Mouse (Mus musculus): ENCODE measurements at regions not wholly inside any gene's neighbourhood (a gene's known extent, or its start where the extent isn't known, plus 50 kb on each side); places are given as distances from the start of the nearest gene placed in this dataset.
"Not testable (repeated sequence)": the region's sequence is repeated elsewhere in the genome, so short reads cannot be mapped to it uniquely, and the experiment has no call there.

- Histone ChIP-seq H3K36me3 (ENCODE audit: control insufficient read depth, insufficient read depth, low read length) (no peaks in the 10 kb centered on the region), H3K4me3 (ENCODE audit: low read depth, low read length) (no peak overlapping the region), H3K9me3 (ENCODE audit: control insufficient read depth, low read length) (no peaks in the 10 kb centered on the region), H3K4me2 (no peak overlapping the region), H3K9ac (ENCODE audit: low read length) (no peak overlapping the region), H3K27ac (ENCODE audit: low read depth, low read length) (no peak overlapping the region), H3K27me3 (ENCODE audit: control insufficient read depth, insufficient read depth, low read length) (no peaks in the 10 kb centered on the region), H3K4me1 (ENCODE audit: control insufficient read depth, insufficient read depth, low read length) (no peaks in the 10 kb centered on the region)
- ATAC-seq (ENCODE audit: low FRiP score) (no peak), DNase-seq (ENCODE audit: low spot score, missing footprints) (no peak)
- 73% methylated on average over 3 of the region's 3 CpGs for WGBS
These were observed 278.4 kb upstream of the Irx1 start for GRCm38 (mm10) chr13:72241919-72242318.

DNA sequence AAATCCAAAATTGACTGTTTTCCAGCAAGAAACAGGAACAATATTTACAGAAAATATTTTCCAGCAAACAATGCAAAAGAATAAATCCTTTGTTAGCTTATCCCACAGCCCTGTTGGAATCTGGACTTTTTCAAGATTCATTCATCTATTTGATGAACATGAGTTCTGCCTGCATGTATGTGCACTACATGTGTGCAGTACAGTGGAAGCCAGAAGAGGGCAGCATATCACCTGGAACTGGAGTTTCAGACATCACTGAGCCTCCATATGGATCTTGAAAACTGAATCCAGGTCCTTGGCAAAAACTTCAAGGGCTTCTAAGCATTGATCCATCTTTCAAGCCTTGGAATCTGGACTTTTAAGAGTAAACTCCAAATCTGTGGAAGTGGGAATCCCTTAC lies 286.9 kb upstream of the Irx1 start:
- H3K27me3 ChIP-seq (ENCODE audit: control insufficient read depth, insufficient read depth, low read length): no peaks in the 10 kb centered on the region
- H3K4me1 ChIP-seq (ENCODE audit: control insufficient read depth, insufficient read depth, low read length): no peaks in the 10 kb centered on the region
- no peak overlapping the region for H3K4me3 ChIP-seq (ENCODE audit: low read depth, low read length)
- no peak for ATAC-seq (ENCODE audit: low FRiP score)
- H3K4me2 ChIP-seq: no peak overlapping the region
- no peaks in the 10 kb centered on the region for H3K36me3 ChIP-seq (ENCODE audit: control insufficient read depth, insufficient read depth, low read length)
- H3K9me3 ChIP-seq (ENCODE audit: control insufficient read depth, low read length): no peaks in the 10 kb centered on the region
- H3K9ac ChIP-seq (ENCODE audit: low read length): no peak overlapping the region
- H3K27ac ChIP-seq (ENCODE audit: low read depth, low read length): no peak overlapping the region
- no peak for DNase-seq (ENCODE audit: low spot score, missing footprints)

GRCm38 (mm10) chr13:72253242-72253641 lies 289.7 kb upstream of the Irx1 start:
- H3K27me3 ChIP-seq (ENCODE audit: control insufficient read depth, insufficient read depth, low read length); H3K36me3 ChIP-seq (ENCODE audit: control insufficient read depth, insufficient read depth, low read length); H3K27ac ChIP-seq (ENCODE audit: low read depth, low read length); H3K4me3 ChIP-seq (ENCODE audit: low read depth, low read length); ATAC-seq (ENCODE audit: low FRiP score); H3K9ac ChIP-seq (ENCODE audit: low read length); DNase-seq (ENCODE audit: low spot score, missing footprints); H3K9me3 ChIP-seq (ENCODE audit: control insufficient read depth, low read length); H3K4me2 ChIP-seq; H3K4me1 ChIP-seq (ENCODE audit: control insufficient read depth, insufficient read depth, low read length): not testable (repeated sequence)
- WGBS: 57% methylated on average over 12 of the region's 13 CpGs

DNA sequence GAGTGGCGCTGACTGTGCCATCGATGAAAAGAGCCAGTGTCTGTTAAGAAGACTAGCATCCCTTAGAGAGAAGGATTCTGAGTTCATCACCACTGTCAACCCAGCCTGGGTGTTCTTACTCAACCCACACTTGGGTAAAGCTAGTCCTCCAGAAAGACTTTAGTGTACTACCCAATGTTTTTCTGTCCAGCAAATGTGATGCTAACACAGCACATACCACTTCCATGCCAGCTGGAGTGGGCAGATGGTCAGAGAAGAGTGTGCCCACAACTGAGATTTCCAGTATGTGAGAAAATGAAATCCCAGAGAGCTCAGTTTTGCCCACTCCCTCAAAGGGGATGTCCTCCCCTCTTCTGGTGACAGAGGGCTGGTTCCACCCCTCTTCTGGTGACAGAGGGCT lies 295.3 kb upstream of the Irx1 start:
- H3K4me3 ChIP-seq (ENCODE audit: low read depth, low read length): no peak overlapping the region
- no peak for ATAC-seq (ENCODE audit: low FRiP score)
- H3K4me2 ChIP-seq: no peak overlapping the region
- no peaks in the 10 kb centered on the region for H3K9me3 ChIP-seq (ENCODE audit: control insufficient read depth, low read length)
- WGBS: 80% methylated on average over 2 of the region's 2 CpGs
- no peaks in the 10 kb centered on the region for H3K36me3 ChIP-seq (ENCODE audit: control insufficient read depth, insufficient read depth, low read length)
- no peak overlapping the region for H3K27ac ChIP-seq (ENCODE audit: low read depth, low read length)
- no peak for DNase-seq (ENCODE audit: low spot score, missing footprints)
- H3K27me3 ChIP-seq (ENCODE audit: control insufficient read depth, insufficient read depth, low read length): no peaks in the 10 kb centered on the region
- no peak overlapping the region for H3K9ac ChIP-seq (ENCODE audit: low read length)
- H3K4me1 ChIP-seq (ENCODE audit: control insufficient read depth, insufficient read depth, low read length): no peaks in the 10 kb centered on the region

DNA sequence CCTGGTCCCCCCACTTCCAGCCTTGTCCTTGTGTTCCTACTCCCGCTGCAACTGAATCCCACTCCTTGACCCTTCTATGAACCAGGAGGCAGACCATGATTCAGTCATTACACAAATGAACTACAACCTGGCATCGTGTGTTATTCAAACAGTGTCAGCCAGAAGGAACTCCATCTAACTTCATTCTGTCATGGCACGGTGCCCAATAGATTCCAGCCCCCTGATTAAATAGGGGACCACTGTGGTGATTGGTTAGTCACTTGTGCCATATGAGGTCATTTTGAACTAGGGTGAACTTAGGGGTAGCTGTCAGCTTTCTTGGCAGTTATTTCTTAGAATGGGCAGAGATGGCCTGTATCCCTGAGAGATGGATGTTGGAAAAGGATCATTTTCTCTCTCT lies 300.9 kb upstream of the Irx1 start:
- Histone ChIP-seq H3K36me3 (ENCODE audit: control insufficient read depth, insufficient read depth, low read length) (no peaks in the 10 kb centered on the region), H3K4me3 (ENCODE audit: low read depth, low read length) (no peak overlapping the region), H3K4me2 (no peak overlapping the region), H3K9me3 (ENCODE audit: control insufficient read depth, low read length) (no peaks in the 10 kb centered on the region), H3K27ac (ENCODE audit: low read depth, low read length) (no peak overlapping the region), H3K9ac (ENCODE audit: low read length) (no peak overlapping the region), H3K27me3 (ENCODE audit: control insufficient read depth, insufficient read depth, low read length) (no peaks in the 10 kb centered on the region), H3K4me1 (ENCODE audit: control insufficient read depth, insufficient read depth, low read length) (no peaks in the 10 kb centered on the region)
- ATAC-seq (ENCODE audit: low FRiP score) (no peak), DNase-seq (ENCODE audit: low spot score, missing footprints) (no peak)
- 92% methylated on average over 3 of the region's 3 CpGs for WGBS

DNA sequence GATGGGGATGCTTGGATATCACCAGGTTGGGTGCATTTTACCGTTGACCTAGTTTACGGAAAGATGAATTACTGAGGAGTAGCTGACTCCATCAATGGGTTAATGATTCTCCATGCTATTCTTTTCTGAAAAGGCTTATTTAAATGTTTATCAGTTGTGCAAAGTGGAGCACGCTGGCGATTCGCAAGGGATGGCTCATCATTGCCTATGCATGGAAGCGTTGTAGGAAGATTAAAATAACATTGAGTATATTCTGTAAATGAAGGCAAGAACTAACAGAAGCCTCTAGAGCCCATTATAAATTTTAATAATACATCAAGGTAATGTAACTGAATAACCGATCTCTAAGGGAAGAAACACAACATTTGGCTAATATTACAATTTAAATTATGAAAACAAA lies 301.6 kb upstream of the Irx1 start:
- ATAC-seq (ENCODE audit: low FRiP score): no peak
- DNase-seq (ENCODE audit: low spot score, missing footprints): no peak
- H3K9ac ChIP-seq (ENCODE audit: low read length): no peak overlapping the region
- H3K4me2 ChIP-seq: no peak overlapping the region
- H3K36me3 ChIP-seq (ENCODE audit: control insufficient read depth, insufficient read depth, low read length): no peaks in the 10 kb centered on the region
- no peak overlapping the region for H3K27ac ChIP-seq (ENCODE audit: low read depth, low read length)
- WGBS: 91% methylated on average over 7 of the region's 7 CpGs
- H3K27me3 ChIP-seq (ENCODE audit: control insufficient read depth, insufficient read depth, low read length): no peaks in the 10 kb centered on the region
- H3K4me3 ChIP-seq (ENCODE audit: low read depth, low read length): no peak overlapping the region
- H3K4me1 ChIP-seq (ENCODE audit: control insufficient read depth, insufficient read depth, low read length): no peaks in the 10 kb centered on the region
- no peaks in the 10 kb centered on the region for H3K9me3 ChIP-seq (ENCODE audit: control insufficient read depth, low read length)

DNA sequence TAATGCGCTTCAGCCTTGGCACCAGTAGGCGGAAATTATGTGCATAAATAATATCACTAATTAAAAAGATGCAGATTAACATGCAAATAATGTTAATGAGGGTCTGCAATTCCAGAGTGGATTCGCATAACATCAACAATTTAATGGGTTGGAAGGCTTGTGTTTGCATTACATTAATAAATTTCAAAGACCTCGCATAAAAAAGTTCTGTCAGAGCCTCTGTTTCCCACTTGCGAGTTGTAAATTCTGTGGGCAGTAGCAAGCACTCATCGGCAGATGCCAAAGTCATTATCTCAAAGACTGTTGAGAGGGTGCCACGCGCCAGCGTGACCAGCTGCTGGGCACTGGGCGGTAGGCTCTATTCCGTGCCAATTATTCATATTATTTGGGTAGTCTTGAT lies 302.1 kb upstream of the Irx1 start:
- WGBS: 94% methylated on average over 11 of the region's 11 CpGs
- Histone ChIP-seq H3K4me2 (no peak overlapping the region), H3K27ac (ENCODE audit: low read depth, low read length) (no peak overlapping the region), H3K36me3 (ENCODE audit: control insufficient read depth, insufficient read depth, low read length) (no peaks in the 10 kb centered on the region), H3K4me1 (ENCODE audit: control insufficient read depth, insufficient read depth, low read length) (no peaks in the 10 kb centered on the region), H3K9me3 (ENCODE audit: control insufficient read depth, low read length) (no peaks in the 10 kb centered on the region), H3K9ac (ENCODE audit: low read length) (no peak overlapping the region), H3K27me3 (ENCODE audit: control insufficient read depth, insufficient read depth, low read length) (no peaks in the 10 kb centered on the region), H3K4me3 (ENCODE audit: low read depth, low read length) (no peak overlapping the region)
- ATAC-seq (ENCODE audit: low FRiP score) (no peak), DNase-seq (ENCODE audit: low spot score, missing footprints) (no peak)

- Histone ChIP-seq H3K4me1 (ENCODE audit: control insufficient read depth, insufficient read depth, low read length) (no peaks in the 10 kb centered on the region), H3K27me3 (ENCODE audit: control insufficient read depth, insufficient read depth, low read length) (no peaks in the 10 kb centered on the region), H3K36me3 (ENCODE audit: control insufficient read depth, insufficient read depth, low read length) (no peaks in the 10 kb centered on the region), H3K27ac (ENCODE audit: low read depth, low read length) (no peak overlapping the region), H3K9ac (ENCODE audit: low read length) (no peak overlapping the region), H3K4me3 (ENCODE audit: low read depth, low read length) (no peak overlapping the region), H3K9me3 (ENCODE audit: control insufficient read depth, low read length) (no peaks in the 10 kb centered on the region), H3K4me2 (no peak overlapping the region)
- WGBS: 91% methylated on average over 12 of the region's 12 CpGs
- no peak for ATAC-seq (ENCODE audit: low FRiP score)
- DNase-seq (ENCODE audit: low spot score, missing footprints): no peak
These were observed 302.7 kb upstream of the Irx1 start for GRCm38 (mm10) chr13:72266174-72266768.

- 41% methylated on average over 2 of the region's 2 CpGs for WGBS
- DNase-seq (ENCODE audit: low spot score, missing footprints) (peak; percentile 85), ATAC-seq (ENCODE audit: low FRiP score) (peak; percentile 75)
- Histone ChIP-seq H3K27me3 (ENCODE audit: control insufficient read depth, insufficient read depth, low read length) (peaks cover 4% of the 10 kb centered on the region; the same call in 1 of the 2 replicates), H3K4me1 (ENCODE audit: control insufficient read depth, insufficient read depth, low read length) (no peaks in the 10 kb centered on the region), H3K9me3 (ENCODE audit: control insufficient read depth, low read length) (no peaks in the 10 kb centered on the region), H3K36me3 (ENCODE audit: control insufficient read depth, insufficient read depth, low read length) (no peaks in the 10 kb centered on the region), H3K4me2 (no peak overlapping the region), H3K27ac (ENCODE audit: low read depth, low read length) (no peak overlapping the region), H3K4me3 (ENCODE audit: low read depth, low read length) (no peak overlapping the region), H3K9ac (ENCODE audit: low read length) (no peak overlapping the region)
These were observed 316.8 kb upstream of the Irx1 start for GRCm38 (mm10) chr13:72280343-72280742.

- no peaks in the 10 kb centered on the region for H3K36me3 ChIP-seq (ENCODE audit: control insufficient read depth, insufficient read depth, low read length)
- H3K9ac ChIP-seq (ENCODE audit: low read length): no peak overlapping the region
- 90% methylated on average over 5 of the region's 5 CpGs for WGBS
These were observed 317.3 kb upstream of the Irx1 start for GRCm38 (mm10) chr13:72280871-72281270.

More at GRCm38 (mm10) chr13:72280871-72281270, 317.3 kb upstream of the Irx1 start:
- Histone ChIP-seq H3K4me2 (no peak overlapping the region), H3K27ac (ENCODE audit: low read depth, low read length) (no peak overlapping the region), H3K4me1 (ENCODE audit: control insufficient read depth, insufficient read depth, low read length) (no peaks in the 10 kb centered on the region), H3K4me3 (ENCODE audit: low read depth, low read length) (no peak overlapping the region), H3K9me3 (ENCODE audit: control insufficient read depth, low read length) (no peaks in the 10 kb centered on the region), H3K27me3 (ENCODE audit: control insufficient read depth, insufficient read depth, low read length) (peaks cover 4% of the 10 kb centered on the region; the same call in 1 of the 2 replicates)
- DNase-seq (ENCODE audit: low spot score, missing footprints) (peak; percentile 57), ATAC-seq (ENCODE audit: low FRiP score) (no peak)

Measured in midbrain, embryonic 11.5 days (tissue).